Mouse (Mus musculus) kidney, postnatal 25 days (tissue): ENCODE measurements around the gene Ms4a7.
A peak's percentile ranks its signal among the peaks of the same experiment; 100 is the strongest.
"Not testable (repeated sequence)": the region's sequence is repeated elsewhere in the genome, so short reads cannot be mapped to it uniquely, and the experiment has no call there.

Experiments used
- DNase-seq, 2 experiments: peaks; one replicate each; pipeline ENCODE4 v3.0.0; 2021; ENCODE audit warnings: mixed read lengths in 2 of 2

The Ms4a7 gene

GRCm38 (mm10) chr19:11335932-11336331, at the start of gene Ms4a7:
Gene Ms4a7 (minus strand): TSS chr19:11336146.
- no peak for DNase-seq

- DNase-seq: no peak
Measured at GRCm38 (mm10) chr19:11376399-11376798, 40.5 kb upstream of the Ms4a7 start.

GRCm38 (mm10) chr19:11375273-11375672, 39.3 kb upstream of the Ms4a7 start, which contains the start of gene Ms4a4a:
Gene Ms4a4a (plus strand): TSS chr19:11375523.
- no peak for DNase-seq

GRCm38 (mm10) chr19:11371181-11371580, 35.2 kb upstream of the Ms4a7 start:
- no peak for DNase-seq

GRCm38 (mm10) chr19:11368310-11368709, 32.4 kb upstream of the Ms4a7 start:
- no peak for DNase-seq

- DNase-seq: no peak
Measured at GRCm38 (mm10) chr19:11362002-11362401, 26.1 kb upstream of the Ms4a7 start.

GRCm38 (mm10) chr19:11360106-11360505, 24.2 kb upstream of the Ms4a7 start:
- no peak for DNase-seq

- no peak for DNase-seq
Measured at GRCm38 (mm10) chr19:11355730-11356129, 19.8 kb upstream of the Ms4a7 start.

- no peak for DNase-seq
Measured at GRCm38 (mm10) chr19:11351878-11352277, 15.9 kb upstream of the Ms4a7 start.

GRCm38 (mm10) chr19:11349698-11350481, 13.9 kb upstream of the Ms4a7 start:
- DNase-seq: peak; percentile 31 to 60

GRCm38 (mm10) chr19:11343992-11344391, 8.0 kb upstream of the Ms4a7 start:
- no peak for DNase-seq

GRCm38 (mm10) chr19:11343147-11343546, 7.2 kb upstream of the Ms4a7 start:
- no peak for DNase-seq

- DNase-seq: no peak
Measured at GRCm38 (mm10) chr19:11321123-11321522, 14.8 kb downstream of the Ms4a7 start.

GRCm38 (mm10) chr19:11316786-11317185, 19.2 kb downstream of the Ms4a7 start:
- DNase-seq: no peak

- DNase-seq: no peak
Measured at GRCm38 (mm10) chr19:11314354-11314753, 21.6 kb downstream of the Ms4a7 start, which contains the start of gene Ms4a14. Gene Ms4a14 (minus strand): TSS chr19:11314454.

GRCm38 (mm10) chr19:11308888-11309287, 27.1 kb downstream of the Ms4a7 start:
- DNase-seq: no peak

- DNase-seq: not testable (repeated sequence)
Measured at GRCm38 (mm10) chr19:11299529-11299928, 36.4 kb downstream of the Ms4a7 start.

GRCm38 (mm10) chr19:11298939-11299338, 37.0 kb downstream of the Ms4a7 start:
- no peak for DNase-seq

GRCm38 (mm10) chr19:11293616-11294015, 42.3 kb downstream of the Ms4a7 start:
- not testable (repeated sequence) for DNase-seq

- no peak for DNase-seq
Measured at GRCm38 (mm10) chr19:11292990-11293389, 43.0 kb downstream of the Ms4a7 start.

- DNase-seq: no peak
Measured at GRCm38 (mm10) chr19:11283773-11284172, 52.2 kb downstream of the Ms4a7 start, which contains the start of gene Ms4a5. Gene Ms4a5 (minus strand): TSS chr19:11283873.

- no peak for DNase-seq
Measured at GRCm38 (mm10) chr19:11280223-11280622, 55.7 kb downstream of the Ms4a7 start.

- DNase-seq: no peak
Measured at GRCm38 (mm10) chr19:11276431-11276830, 59.5 kb downstream of the Ms4a7 start.
